Mouse (Mus musculus) activated CD4-positive, CD25-positive, alpha-beta regulatory T cell, adult 4 months (primary cell): Measurements from ENCODE around the gene Sbno2. TPM values are rescaled to one million over a fixed set of nuclear protein-coding genes. Genes with fewer than 3 reads are reported as not detected.

Source experiments
- ATAC-seq: one replicate; pipeline ENCODE4 v1.8.0; 2017
- polyA plus RNA-seq, 2 experiments: library from polyadenylated mRNA; unstranded; fragments of 100-300 nt; shearing (Covaris generic); gene quantifications; one replicate each; pipeline ENCODE4 v1.2.1; 2017

Gene Sbno2
- polyA plus RNA-seq, 2 experiments from 2014 or later, result 26.8 to 32.5 TPM

DNA sequence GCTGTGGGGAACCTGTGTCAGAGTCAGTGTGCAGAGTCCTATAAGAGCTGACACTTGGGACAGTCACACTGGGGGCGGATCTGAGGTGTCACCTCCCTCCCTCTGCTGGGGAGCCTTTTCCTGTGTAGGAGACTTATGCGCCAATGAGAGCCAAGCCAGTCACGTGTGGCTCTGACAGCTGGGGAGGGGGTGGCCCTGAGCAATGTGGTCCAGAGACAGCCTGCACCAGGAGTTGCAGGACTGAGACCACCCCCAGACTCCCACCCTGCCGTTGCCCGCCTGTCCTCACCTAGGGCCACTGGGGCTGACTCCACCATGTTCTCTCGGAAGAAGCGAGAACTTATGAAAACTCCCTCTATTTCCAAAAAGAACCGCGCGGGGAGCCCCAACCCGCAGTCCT lies 88.9 kb downstream of the Sbno2 start, which contains the start of gene Arhgap45:
Gene Arhgap45 (plus strand): TSS at position 143 of the 400 bp plus-strand sequence.
- ATAC-seq, result peak; percentile 86

DNA sequence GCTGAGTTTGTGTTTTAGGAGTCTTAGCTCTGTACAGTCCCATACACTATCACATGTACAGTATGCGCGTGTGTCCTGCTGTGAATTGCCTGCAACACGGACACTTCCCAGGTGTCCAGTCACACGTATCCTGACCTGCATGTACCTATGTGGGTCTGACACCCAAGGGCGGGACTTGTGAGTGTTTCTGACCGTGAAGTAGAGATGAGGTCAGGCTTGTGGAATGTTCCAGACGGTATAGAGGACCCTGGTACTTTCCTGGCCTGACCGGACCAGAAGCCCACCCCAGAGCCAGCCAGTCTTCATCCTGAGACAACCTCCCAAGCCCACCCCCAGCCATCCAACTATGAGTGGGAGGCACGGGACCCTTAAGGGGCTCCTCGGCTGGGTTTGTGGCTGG lies 89.8 kb downstream of the Sbno2 start:
- ATAC-seq, result no peak

- no peak for ATAC-seq
These were observed 90.7 kb downstream of the Sbno2 start for GRCm38 (mm10) chr10:80014484-80015290.

DNA sequence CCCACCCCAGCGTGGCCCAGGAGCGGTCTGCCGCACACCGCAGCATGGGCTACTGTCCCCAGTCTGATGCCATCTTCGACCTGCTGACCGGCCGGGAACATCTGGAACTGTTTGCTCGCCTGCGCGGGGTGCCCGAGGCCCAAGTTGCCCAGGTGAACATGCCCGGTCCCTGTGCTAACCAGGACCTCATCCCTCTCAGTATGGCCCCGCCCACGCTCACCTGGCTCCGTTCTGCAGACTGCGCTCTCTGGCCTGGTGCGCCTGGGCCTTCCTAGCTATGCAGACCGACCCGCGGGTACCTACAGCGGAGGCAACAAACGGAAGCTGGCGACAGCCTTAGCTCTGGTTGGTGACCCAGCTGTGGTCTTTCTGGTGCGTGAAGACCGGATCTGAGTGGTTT lies 91.8 kb downstream of the Sbno2 start:
- ATAC-seq, result no peak

DNA sequence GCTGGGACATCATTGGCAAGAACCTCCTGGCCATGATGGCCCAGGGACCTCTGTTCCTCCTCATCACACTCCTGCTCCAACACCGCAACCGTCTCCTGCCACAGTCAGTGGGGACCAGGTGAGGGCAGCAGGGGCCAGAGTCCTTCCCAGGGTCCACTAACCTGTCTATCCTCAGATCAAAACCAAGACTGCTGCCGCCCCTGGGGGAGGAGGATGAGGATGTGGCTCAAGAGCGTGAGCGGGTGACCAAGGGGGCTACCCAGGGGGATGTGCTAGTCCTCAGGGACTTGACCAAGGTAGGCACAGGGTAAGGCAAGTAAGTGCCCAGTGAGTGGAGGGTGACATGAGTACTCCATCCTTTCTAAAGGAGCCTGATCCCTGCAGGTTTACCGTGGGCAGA lies 93.6 kb downstream of the Sbno2 start:
- ATAC-seq, result no peak

Other genes starting within 250 kb of the Sbno2 start
- gene Prtn3, start 231.1 kb downstream of the Sbno2 start, polyA plus RNA-seq, result not detected
- gene Plppr3, start 230.9 kb downstream of the Sbno2 start, polyA plus RNA-seq, result 1 to 10 TPM; 1.6 to 2.1 TPM
- gene Elane, start 219.3 kb downstream of the Sbno2 start, polyA plus RNA-seq, result not detected
- not detected for gene Cfd, start 214.7 kb downstream of the Sbno2 start, polyA plus RNA-seq
- 10 to 100 TPM in 1 of 2 experiments, 1 to 10 TPM in 1; 6.7 to 10.5 TPM for gene Med16, start 196.6 kb downstream of the Sbno2 start, polyA plus RNA-seq
- not detected for gene Gm26602, start 194.7 kb downstream of the Sbno2 start, polyA plus RNA-seq
- under 1 TPM in 1 of 2 experiments, not detected in 1; 0.22 TPM for gene Kiss1r, start 188.6 kb downstream of the Sbno2 start, polyA plus RNA-seq
- gene R3hdm4, start 184.4 kb downstream of the Sbno2 start, polyA plus RNA-seq, result 100 to 1,000 TPM in 1 of 2 experiments, 10 to 100 TPM in 1; 92.3 to 122 TPM
- 1 to 10 TPM; 2.1 to 2.5 TPM for gene Arid3a, start 178.5 kb downstream of the Sbno2 start, polyA plus RNA-seq
- gene Wdr18, start 145.4 kb downstream of the Sbno2 start, polyA plus RNA-seq, result 10 to 100 TPM; 63.9 to 70.0 TPM
- gene Grin3b, start 134.9 kb downstream of the Sbno2 start, polyA plus RNA-seq, result not detected
- 1 to 10 TPM; 1.9 to 3.8 TPM for gene Tmem259, start 121.2 kb downstream of the Sbno2 start, polyA plus RNA-seq
- 100 to 1,000 TPM; 828 to 877 TPM for gene Cnn2, start 117.0 kb downstream of the Sbno2 start, polyA plus RNA-seq
- gene Abca7, start 109.1 kb downstream of the Sbno2 start, polyA plus RNA-seq, result 10 to 100 TPM; 13.2 to 17.0 TPM
- 100 to 1,000 TPM; 196 to 326 TPM for gene Arhgap45, start 88.9 kb downstream of the Sbno2 start, polyA plus RNA-seq
- gene Polr2e, start 65.8 kb downstream of the Sbno2 start, polyA plus RNA-seq, result 100 to 1,000 TPM; 174 to 175 TPM
- gene Gpx4, start 58.4 kb downstream of the Sbno2 start, polyA plus RNA-seq, result 100 to 1,000 TPM; 346 to 370 TPM
- gene Stk11, start 10.2 kb upstream of the Sbno2 start, polyA plus RNA-seq, result 10 to 100 TPM; 22.1 to 25.4 TPM
- gene Atp5d, start 33.1 kb upstream of the Sbno2 start, polyA plus RNA-seq, result 100 to 1,000 TPM; 338 to 428 TPM
- gene Cbarp, start 35.3 kb upstream of the Sbno2 start, polyA plus RNA-seq, result under 1 TPM; 0.74 to 0.96 TPM
- 1 to 10 TPM; 7.3 to 9.2 TPM for gene Midn, start 42.7 kb upstream of the Sbno2 start, polyA plus RNA-seq
- 100 to 1,000 TPM; 132 to 177 TPM for gene Cirbp, start 60.4 kb upstream of the Sbno2 start, polyA plus RNA-seq
- 10 to 100 TPM; 18.0 to 22.7 TPM for gene 1600002K03Rik, start 67.4 kb upstream of the Sbno2 start, polyA plus RNA-seq
- not detected for gene Efna2, start 73.9 kb upstream of the Sbno2 start, polyA plus RNA-seq
- 10 to 100 TPM; 59.5 to 75.7 TPM for gene Mum1, start 120.9 kb upstream of the Sbno2 start, polyA plus RNA-seq
- gene Ndufs7, start 143.6 kb upstream of the Sbno2 start, polyA plus RNA-seq, result 100 to 1,000 TPM; 205 to 250 TPM
- gene Gamt, start 155.4 kb upstream of the Sbno2 start, polyA plus RNA-seq, result under 1 TPM in 1 of 2 experiments, not detected in 1; 0.34 TPM
- gene Dazap1, start 155.9 kb upstream of the Sbno2 start, polyA plus RNA-seq, result 10 to 100 TPM; 15.4 to 19.6 TPM
- gene Rps15, start 186.9 kb upstream of the Sbno2 start, polyA plus RNA-seq, result 1,000 to 10,000 TPM; 1,256 to 1,612 TPM
- gene Apc2, start 190.4 kb upstream of the Sbno2 start, polyA plus RNA-seq, result under 1 TPM in 1 of 2 experiments, not detected in 1; 0.82 TPM
- gene 2310011J03Rik, start 215.0 kb upstream of the Sbno2 start, polyA plus RNA-seq, result 10 to 100 TPM; 44.0 to 54.5 TPM
- 10 to 100 TPM in 1 of 2 experiments, 1 to 10 TPM in 1; 6.7 to 11.9 TPM for gene Pcsk4, start 223.9 kb upstream of the Sbno2 start, polyA plus RNA-seq
- gene Reep6, start 224.4 kb upstream of the Sbno2 start, polyA plus RNA-seq, result not detected
- not detected for gene Adamtsl5, start 242.8 kb upstream of the Sbno2 start, polyA plus RNA-seq